Mouse (Mus musculus): ENCODE data around the gene Bub1b. TPM values are rescaled to one million over a fixed set of nuclear protein-coding genes. Genes with fewer than 3 reads are reported as not detected.

The Bub1b gene
- polyA plus RNA-seq, 1 experiment = 0.72 TPM

DNA sequence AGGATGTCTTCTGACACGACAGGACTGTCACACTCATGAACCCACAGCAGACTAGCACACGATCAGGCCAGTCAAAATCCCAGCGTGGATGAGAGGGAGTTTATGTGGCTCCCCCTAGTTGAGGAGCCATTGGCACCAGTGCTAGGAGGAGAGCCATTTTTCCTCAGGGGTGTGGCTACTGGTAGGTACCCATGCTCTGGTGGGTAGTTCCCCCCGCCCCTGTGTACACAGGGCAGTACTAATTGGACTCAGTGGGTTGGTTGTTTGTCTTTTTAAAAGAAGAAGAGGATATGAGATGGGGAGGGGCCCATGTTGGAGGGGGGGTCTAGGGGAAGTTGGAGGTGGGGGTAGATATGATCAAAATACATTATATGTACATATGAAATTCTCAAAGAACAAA, 36.0 kb upstream of the Bub1b start:
- H3K36me3 ChIP-seq (ENCODE audit: control insufficient read depth, insufficient read depth, low read length) = no peaks in the 10 kb centered on the region
- WGBS = 93% methylated on average over 4 of the region's 4 CpGs
- H3K27me3 ChIP-seq (replicated peaks; ENCODE audit: control insufficient read depth, insufficient read depth, low read length) = no peaks in the 10 kb centered on the region
- H3K27ac ChIP-seq (ENCODE audit: insufficient read depth, low read depth, low read length) = no peak overlapping the region
- no peak for DNase-seq
- H3K4me3 ChIP-seq (ENCODE audit: insufficient read depth, low read depth, low read length) = no peak overlapping the region
- no peaks in the 10 kb centered on the region for H3K4me1 ChIP-seq (ENCODE audit: control insufficient read depth, insufficient read depth, low read length)
- no peak for TF ChIP-seq CTCF (conservative IDR thresholded peaks at IDR 0.05; ENCODE audit: insufficient read depth, insufficient read length, low read depth, low read length)
- TF ChIP-seq POLR2A (IDR thresholded peaks at IDR 0.05; ENCODE audit: low read depth, low read length) = no peak

DNA sequence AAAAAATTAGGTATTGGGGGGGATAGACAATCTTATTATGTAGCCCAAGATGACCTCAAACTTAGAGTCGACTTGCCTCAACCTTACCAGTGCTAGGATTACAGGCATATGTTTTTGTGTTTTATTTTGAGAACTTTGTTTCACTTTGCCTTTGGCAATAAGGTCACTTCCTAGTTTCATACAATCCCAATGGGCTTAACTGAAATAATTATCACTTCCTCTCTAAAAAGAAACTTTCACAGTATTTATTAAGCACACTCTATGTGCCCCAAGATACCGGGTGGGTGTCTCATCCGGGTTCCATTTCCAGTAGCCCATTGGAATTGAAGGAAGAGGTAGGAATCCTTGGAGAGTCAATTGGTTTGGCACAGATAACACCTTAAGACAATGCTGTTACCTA, 35.6 kb upstream of the Bub1b start:
- Histone ChIP-seq H3K4me3 (ENCODE audit: insufficient read depth, low read depth, low read length) (no peak overlapping the region), H3K27me3 (replicated peaks; ENCODE audit: control insufficient read depth, insufficient read depth, low read length) (no peaks in the 10 kb centered on the region), H3K36me3 (ENCODE audit: control insufficient read depth, insufficient read depth, low read length) (no peaks in the 10 kb centered on the region), H3K4me1 (ENCODE audit: control insufficient read depth, insufficient read depth, low read length) (no peaks in the 10 kb centered on the region), H3K27ac (ENCODE audit: insufficient read depth, low read depth, low read length) (no peak overlapping the region)
- WGBS = 79% methylated on average over 3 of the region's 3 CpGs
- TF ChIP-seq POLR2A (IDR thresholded peaks at IDR 0.05; ENCODE audit: low read depth, low read length) (no peak), CTCF (conservative IDR thresholded peaks at IDR 0.05; ENCODE audit: insufficient read depth, insufficient read length, low read depth, low read length) (no peak)
- DNase-seq = no peak

DNA sequence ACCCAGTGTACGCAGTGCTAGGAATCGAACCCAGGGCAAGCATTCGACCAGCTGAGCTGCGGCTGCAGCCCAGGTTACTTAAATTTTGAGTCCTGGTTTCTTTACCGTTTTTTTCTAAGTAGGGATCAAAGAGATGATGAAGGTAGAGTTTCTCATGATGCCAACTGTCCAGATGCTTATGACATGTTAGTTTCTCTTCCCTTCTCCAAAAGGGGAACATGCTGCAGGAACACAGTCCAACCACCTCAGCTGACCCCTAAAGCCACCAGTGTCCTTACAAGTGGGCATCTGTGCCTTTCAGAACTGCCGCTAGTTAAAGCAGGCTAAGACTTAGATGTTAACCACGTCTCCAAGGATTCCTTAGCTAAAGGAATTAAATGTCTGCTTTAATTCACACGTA, 30.8 kb upstream of the Bub1b start:
- 86% methylated on average over 8 of the region's 8 CpGs for WGBS

DNA sequence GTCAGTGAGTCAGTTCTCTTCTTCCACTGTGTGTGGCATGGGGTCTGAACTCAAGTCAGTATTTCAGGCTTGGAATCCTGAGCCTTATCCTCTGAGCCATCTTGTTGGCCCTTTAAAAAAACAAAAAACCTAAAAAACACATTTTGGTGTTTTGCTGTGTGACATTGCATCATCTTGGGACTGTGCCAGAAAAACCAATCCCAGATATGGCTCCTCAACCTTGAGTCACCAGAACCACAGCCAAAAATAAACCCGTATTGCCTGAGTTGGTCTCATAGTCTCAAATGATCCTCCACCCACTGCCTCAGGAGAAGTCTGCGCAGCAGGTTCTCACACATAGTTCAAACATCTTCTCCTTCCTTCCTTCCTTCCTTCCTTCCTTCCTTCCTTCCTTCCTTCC, 27.1 kb upstream of the Bub1b start:
- Histone ChIP-seq H3K4me1 (ENCODE audit: control insufficient read depth, insufficient read depth, low read length) (no peaks in the 10 kb centered on the region), H3K4me3 (ENCODE audit: insufficient read depth, low read depth, low read length) (no peak overlapping the region), H3K27me3 (replicated peaks; ENCODE audit: control insufficient read depth, insufficient read depth, low read length) (no peaks in the 10 kb centered on the region), H3K36me3 (ENCODE audit: control insufficient read depth, insufficient read depth, low read length) (no peaks in the 10 kb centered on the region), H3K27ac (ENCODE audit: insufficient read depth, low read depth, low read length) (no peak overlapping the region)
- WGBS = 72% methylated on average over 2 of the region's 2 CpGs
- no peak for DNase-seq
- no peak for TF ChIP-seq CTCF (conservative IDR thresholded peaks at IDR 0.05; ENCODE audit: insufficient read depth, insufficient read length, low read depth, low read length)
- TF ChIP-seq POLR2A (IDR thresholded peaks at IDR 0.05; ENCODE audit: low read depth, low read length) = no peak

More for the DNA sequence above, 30.8 kb upstream of the Bub1b start:
- no peaks in the 10 kb centered on the region for H3K36me3 ChIP-seq (ENCODE audit: control insufficient read depth, insufficient read depth, low read length)
- peak; percentile 19 for DNase-seq
- no peak overlapping the region for H3K4me3 ChIP-seq (ENCODE audit: insufficient read depth, low read depth, low read length)
- H3K4me1 ChIP-seq (ENCODE audit: control insufficient read depth, insufficient read depth, low read length) = no peaks in the 10 kb centered on the region
- no peak overlapping the region for H3K27ac ChIP-seq (ENCODE audit: insufficient read depth, low read depth, low read length)
- TF ChIP-seq CTCF (conservative IDR thresholded peaks at IDR 0.05; ENCODE audit: insufficient read depth, insufficient read length, low read depth, low read length) (no peak), POLR2A (IDR thresholded peaks at IDR 0.05; ENCODE audit: low read depth, low read length) (no peak)
- H3K27me3 ChIP-seq (replicated peaks; ENCODE audit: control insufficient read depth, insufficient read depth, low read length) = no peaks in the 10 kb centered on the region

DNA sequence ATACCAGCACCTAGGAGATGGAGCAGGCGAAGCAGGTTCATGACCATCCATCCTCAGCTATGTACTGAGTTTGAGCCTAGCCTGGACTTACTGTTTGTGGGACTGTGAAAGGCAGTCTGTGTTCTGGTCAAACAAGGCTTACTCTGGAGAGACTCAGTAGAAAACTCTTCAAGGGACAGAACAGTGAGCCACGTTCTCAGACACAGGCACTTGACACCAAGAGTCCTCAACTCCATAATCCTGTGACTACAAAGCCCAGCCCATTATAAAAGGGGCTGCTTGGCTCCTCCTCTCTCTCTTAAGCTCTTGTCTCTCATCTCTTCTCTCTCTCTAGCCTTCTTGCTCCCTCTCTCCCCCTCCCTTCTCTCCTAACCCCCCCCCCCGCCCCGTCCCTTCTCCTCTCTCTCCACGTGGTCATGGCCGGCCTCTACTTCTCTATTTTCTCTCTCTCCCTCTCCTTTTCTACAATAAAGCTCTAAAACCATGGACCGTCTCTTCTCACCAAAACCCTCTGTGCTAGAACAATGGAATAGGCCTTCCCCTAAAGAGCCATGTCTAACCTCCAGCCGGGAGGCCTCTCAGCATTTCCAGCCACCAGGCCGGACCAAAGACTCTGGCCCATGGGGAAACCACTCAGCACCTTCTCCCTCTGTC, 25.7 kb upstream of the Bub1b start:
- H3K36me3 ChIP-seq (ENCODE audit: control insufficient read depth, insufficient read depth, low read length) = no peaks in the 10 kb centered on the region

DNA sequence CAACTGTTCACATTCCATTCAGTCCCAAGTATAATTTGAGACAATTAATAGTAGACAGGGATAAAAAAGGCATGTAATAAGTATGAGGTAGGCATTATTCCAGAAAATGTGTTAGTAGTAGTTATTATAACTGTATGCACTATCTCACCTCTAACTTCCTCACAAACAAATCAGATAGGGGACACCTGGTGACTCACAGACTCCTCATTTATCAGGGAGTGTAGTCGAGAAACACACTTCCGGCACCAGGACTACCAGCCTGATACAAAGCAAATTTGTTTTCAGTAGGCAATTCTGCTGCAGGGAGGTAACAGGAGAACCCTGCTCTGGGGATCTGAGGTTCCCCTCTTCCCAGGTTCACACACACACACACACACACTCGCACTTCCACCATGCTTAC, 24.9 kb upstream of the Bub1b start:
- Histone ChIP-seq H3K4me3 (ENCODE audit: insufficient read depth, low read depth, low read length) (no peak overlapping the region), H3K27me3 (replicated peaks; ENCODE audit: control insufficient read depth, insufficient read depth, low read length) (no peaks in the 10 kb centered on the region), H3K36me3 (ENCODE audit: control insufficient read depth, insufficient read depth, low read length) (no peaks in the 10 kb centered on the region), H3K4me1 (ENCODE audit: control insufficient read depth, insufficient read depth, low read length) (no peaks in the 10 kb centered on the region), H3K27ac (ENCODE audit: insufficient read depth, low read depth, low read length) (no peak overlapping the region)
- no peak for TF ChIP-seq CTCF (conservative IDR thresholded peaks at IDR 0.05; ENCODE audit: insufficient read depth, insufficient read length, low read depth, low read length)
- no peak for TF ChIP-seq POLR2A (IDR thresholded peaks at IDR 0.05; ENCODE audit: low read depth, low read length)
- DNase-seq = no peak
- WGBS = 67% methylated on average over 3 of the region's 3 CpGs

More for the DNA sequence above, 25.7 kb upstream of the Bub1b start:
- Histone ChIP-seq H3K4me3 (ENCODE audit: insufficient read depth, low read depth, low read length) (no peak overlapping the region), H3K27me3 (replicated peaks; ENCODE audit: control insufficient read depth, insufficient read depth, low read length) (no peaks in the 10 kb centered on the region), H3K4me1 (ENCODE audit: control insufficient read depth, insufficient read depth, low read length) (no peaks in the 10 kb centered on the region), H3K27ac (ENCODE audit: insufficient read depth, low read depth, low read length) (no peak overlapping the region)
- TF ChIP-seq POLR2A (IDR thresholded peaks at IDR 0.05; ENCODE audit: low read depth, low read length) (no peak), CTCF (conservative IDR thresholded peaks at IDR 0.05; ENCODE audit: insufficient read depth, insufficient read length, low read depth, low read length) (no peak)
- 89% methylated on average over 9 of the region's 9 CpGs for WGBS
- no peak for DNase-seq

DNA sequence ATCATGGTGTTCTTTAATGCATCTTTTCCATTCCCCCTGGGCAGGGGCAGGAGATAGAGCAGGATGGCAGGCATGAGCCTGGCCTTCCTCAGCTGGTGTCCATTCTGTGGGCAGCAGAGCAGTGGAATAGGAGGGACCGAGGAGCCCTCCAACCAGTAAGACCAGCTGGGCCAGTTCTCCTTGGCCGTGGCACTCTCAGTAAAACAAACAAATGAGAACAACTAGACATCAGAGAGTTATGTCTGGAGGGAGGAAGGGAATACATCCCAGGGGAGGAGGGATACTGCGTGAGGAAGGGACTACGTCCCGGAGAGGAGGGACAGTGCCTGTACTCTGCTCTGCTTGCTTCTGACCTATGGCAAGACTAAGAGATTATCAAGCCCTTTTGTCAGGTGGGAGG, 12.0 kb upstream of the Bub1b start:
- Histone ChIP-seq H3K4me3 (ENCODE audit: insufficient read depth, low read depth, low read length) (no peak overlapping the region), H3K27me3 (replicated peaks; ENCODE audit: control insufficient read depth, insufficient read depth, low read length) (no peaks in the 10 kb centered on the region), H3K36me3 (ENCODE audit: control insufficient read depth, insufficient read depth, low read length) (no peaks in the 10 kb centered on the region), H3K27ac (ENCODE audit: insufficient read depth, low read depth, low read length) (no peak overlapping the region), H3K4me1 (ENCODE audit: control insufficient read depth, insufficient read depth, low read length) (no peaks in the 10 kb centered on the region)
- TF ChIP-seq CTCF (conservative IDR thresholded peaks at IDR 0.05; ENCODE audit: insufficient read depth, insufficient read length, low read depth, low read length) = no peak
- no peak for TF ChIP-seq POLR2A (IDR thresholded peaks at IDR 0.05; ENCODE audit: low read depth, low read length)
- 51% methylated on average over 5 of the region's 5 CpGs for WGBS
- no peak for DNase-seq
